Mouse (Mus musculus) kidney, adult 10 weeks (tissue): ENCODE data around the gene Atpaf1. TPM values are rescaled to one million over a fixed set of nuclear protein-coding genes. Genes with fewer than 3 reads are reported as not detected.

ENCODE experiments used
- polyA plus RNA-seq: library from polyadenylated mRNA; stranded (reverse); fragments of 350-450 nt; fragmentation: Illumina TruSeq; extraction: RNeasy Lipid Tissue Mini Kit (QIAGEN cat#74804); gene quantifications from one replicate; pipeline ENCODE4 v1.2.3, GENCODE M21; 2014; ENCODE audit warnings: low read depth, low replicate concordance

Gene Atpaf1
- 158 TPM for polyA plus RNA-seq

DNA sequence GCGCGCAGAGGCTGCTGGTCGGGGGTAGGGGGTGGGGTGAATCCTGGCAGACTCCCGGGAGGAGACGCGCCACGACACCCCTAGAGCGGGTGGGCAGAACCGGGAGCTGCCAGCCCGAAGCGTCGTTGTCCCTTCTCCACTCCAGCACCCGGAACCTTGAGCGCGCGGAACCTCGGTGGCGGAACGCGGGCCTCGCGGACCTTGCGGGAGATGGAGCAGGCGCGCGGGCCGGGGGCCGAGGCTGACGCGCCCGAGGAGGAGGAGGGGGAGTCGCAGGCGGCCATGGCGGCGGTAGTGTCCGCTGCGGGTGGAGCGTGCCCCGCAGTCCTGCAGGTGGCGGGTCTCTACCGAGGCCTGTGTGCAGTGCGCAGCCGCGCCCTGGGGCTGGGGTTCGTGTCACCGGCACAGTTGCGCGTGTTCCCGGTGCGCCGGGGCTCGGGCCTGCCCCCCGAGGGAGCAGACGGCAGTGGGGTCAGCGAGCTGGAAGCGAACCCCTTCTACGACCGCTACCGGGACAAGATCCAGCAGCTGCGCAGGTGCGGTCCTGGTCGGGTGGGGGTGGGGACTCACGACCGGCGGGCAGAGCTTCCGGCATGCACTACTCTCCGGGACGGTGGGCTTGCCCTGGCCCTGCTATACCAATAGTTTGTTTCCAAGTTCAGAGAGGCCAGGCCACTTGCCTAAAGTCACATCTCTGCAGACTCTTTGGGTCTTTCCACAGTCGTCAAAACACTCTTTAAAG lies at the start of gene Atpaf1:
TSS of gene Atpaf1 (plus strand) at position 44 of the 742 bp plus-strand sequence.

DNA sequence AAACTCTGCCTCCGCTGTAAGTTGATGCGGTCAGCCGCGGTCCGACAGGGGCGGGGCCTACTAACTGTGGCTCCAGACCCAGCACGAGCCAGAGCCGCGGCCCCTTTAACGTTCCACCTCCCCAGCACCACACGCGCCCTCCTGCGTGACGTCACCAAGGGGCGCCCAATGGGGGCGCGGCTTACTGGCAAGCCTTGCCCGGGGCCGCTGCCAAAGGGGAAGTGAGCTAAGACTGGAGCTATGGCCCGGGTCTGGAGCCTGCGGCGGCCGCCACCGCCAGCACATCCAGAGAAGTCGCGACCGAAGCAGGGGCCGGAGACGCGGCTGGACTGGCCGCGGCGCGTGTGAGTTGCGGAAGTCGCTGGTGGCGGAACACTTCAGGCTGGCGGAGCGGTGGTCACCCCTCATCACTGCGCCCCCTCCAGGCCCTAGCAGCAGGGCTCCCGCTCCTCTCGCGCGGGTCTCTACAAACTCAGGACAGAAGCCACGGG lies 47.0 kb upstream of the Atpaf1 start, which contains the start of gene Efcab14:
TSS of gene Efcab14 (plus strand) at position 194 of the 491 bp plus-strand sequence.

DNA sequence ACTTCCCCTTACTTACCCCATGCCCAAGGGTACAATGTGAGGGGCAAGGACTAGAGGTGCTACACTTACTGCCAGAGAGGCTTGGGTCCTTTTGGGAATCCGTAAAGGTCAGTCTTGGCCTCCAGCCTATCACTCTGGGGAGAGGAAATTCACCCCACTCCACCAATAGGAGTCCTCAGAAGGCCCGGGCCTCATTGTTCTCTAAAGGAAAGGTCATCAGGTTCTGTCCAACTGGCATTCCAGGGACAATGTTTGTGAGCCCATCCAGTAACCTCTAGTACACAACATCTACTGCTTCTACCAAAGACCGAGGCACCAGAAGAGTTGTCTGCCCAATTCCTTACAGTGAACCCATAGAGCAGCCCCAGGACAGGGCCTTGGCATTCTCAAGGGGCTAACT lies 3.7 kb upstream of the Atpaf1 start, which contains the start of gene Tex38:
TSS of gene Tex38 (minus strand) at position 101 of the 400 bp plus-strand sequence.

DNA sequence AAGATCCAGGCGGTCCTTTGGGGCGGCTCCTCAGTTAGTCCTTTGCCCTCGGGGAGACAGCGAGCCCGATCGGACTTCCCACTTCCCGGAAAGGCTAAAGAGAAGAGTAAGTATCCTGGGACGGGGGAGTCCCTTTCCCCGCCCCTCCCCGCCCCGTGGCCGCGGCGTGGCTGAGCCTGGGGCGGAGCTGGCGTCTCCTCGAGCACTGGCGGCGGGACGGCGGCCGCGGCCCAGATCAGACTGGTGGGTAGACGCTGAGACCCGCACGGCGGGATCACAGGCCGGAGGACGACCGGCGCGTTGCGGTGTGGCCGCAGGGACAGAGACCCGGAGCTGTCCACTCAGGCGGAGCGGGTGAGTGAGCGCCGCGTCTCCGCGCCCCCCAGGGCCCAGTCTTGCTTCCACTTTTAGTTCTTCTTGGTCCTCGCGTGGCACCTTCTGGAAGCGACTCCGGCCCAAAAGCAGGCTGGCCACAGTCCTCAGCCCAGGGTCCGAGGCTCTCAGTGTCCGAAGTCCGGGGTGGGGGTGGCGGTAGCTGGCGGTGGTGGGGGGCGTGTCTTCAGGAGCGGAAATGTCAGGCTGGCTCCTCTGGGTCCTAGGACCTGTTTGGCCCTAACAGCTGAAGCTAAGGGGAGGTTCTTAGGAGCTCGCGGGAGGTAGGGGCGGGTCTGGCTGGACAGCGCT lies 43.4 kb downstream of the Atpaf1 start, which contains the start of gene Mob3c:
TSS of gene Mob3c (plus strand) at position 205 of the 684 bp plus-strand sequence.

DNA sequence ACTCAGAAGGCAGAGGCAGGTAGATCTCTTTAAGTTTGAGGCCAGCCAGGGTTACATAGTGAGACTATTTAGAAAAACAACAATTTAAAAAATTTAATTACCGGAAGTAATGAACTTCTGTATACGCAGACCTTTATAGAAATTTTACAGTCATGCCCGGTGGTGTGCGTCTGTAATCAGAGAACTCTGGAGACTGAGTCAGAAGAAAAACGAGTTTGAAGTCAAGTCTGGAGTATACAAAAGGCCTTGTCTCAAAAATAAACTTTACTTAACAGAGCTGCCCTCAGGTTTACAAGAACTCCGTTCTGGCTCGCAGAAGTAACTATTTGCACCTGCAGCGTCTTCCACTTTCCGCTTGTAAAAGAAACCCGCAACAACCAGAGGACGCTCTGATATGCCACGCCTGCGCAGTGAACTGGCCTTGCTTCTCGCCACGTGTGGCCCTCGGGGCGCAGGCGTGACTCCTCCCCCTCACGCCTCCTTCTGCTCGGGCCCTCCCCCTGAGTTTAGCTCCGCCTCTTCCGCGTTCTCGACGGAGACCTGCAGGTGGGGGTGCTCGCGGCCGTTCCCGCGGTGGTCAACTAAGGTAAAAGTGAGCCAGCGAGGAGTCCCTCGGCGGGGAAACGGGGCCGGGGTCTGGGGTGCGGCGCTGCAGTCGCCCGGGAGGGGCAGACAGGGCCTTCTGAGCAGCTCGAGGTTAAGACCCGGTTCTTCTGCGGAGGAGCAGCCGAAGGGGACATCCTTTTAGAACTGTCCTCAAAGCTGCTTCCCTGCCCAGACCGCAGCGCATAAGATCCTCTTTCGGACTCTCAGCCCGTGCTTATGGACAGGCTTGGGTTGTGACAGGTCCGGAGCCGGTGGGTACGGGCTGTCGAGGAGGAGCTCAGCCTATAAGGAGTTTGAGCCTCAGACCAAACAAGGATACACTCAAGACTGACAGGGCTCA lies 54.4 kb downstream of the Atpaf1 start, which contains the start of gene Mknk1:
TSS of gene Mknk1 (plus strand) at position 503 of the 946 bp plus-strand sequence.

Other genes with a start within 250 kb of the Atpaf1 start
- 607 TPM for gene Cyp4a31, start 221.2 kb upstream of the Atpaf1 start, polyA plus RNA-seq
- 1.5 TPM for gene Cyp4a32, start 183.8 kb upstream of the Atpaf1 start, polyA plus RNA-seq
- 175 TPM for gene Cyp4b1, start 137.1 kb upstream of the Atpaf1 start, polyA plus RNA-seq
- gene Efcab14, start 47.1 kb upstream of the Atpaf1 start, polyA plus RNA-seq = 81.8 TPM
- not detected for gene Tex38, start 3.8 kb upstream of the Atpaf1 start, polyA plus RNA-seq
- 8.5 TPM for gene Mob3c, start 43.3 kb downstream of the Atpaf1 start, polyA plus RNA-seq
- gene Mknk1, start 54.4 kb downstream of the Atpaf1 start, polyA plus RNA-seq = 7.0 TPM
- gene Kncn, start 99.6 kb downstream of the Atpaf1 start, polyA plus RNA-seq = not detected
- gene 6430628N08Rik, start 105.9 kb downstream of the Atpaf1 start, polyA plus RNA-seq = not detected
- not detected for gene Dmbx1, start 155.1 kb downstream of the Atpaf1 start, polyA plus RNA-seq
- gene Faah, start 233.1 kb downstream of the Atpaf1 start, polyA plus RNA-seq = 6.9 TPM